Mouse (Mus musculus) ES-CJ7 (cell line): ENCODE data around the gene Rab44.
"Not testable (repeated sequence)": the region's sequence is repeated elsewhere in the genome, so short reads cannot be mapped to it uniquely, and the experiment has no call there.

Source experiments
- DNase-seq: peaks from one replicate; pipeline ENCODE4 v3.0.0; 2011; ENCODE audit warnings: low read depth, low spot score

Rab44 gene

GRCm38 (mm10) chr17:29113591-29114352 lies at the start of gene Rab44:
Rab44 (plus strand) TSS chr17:29114145.
- peak; percentile 79 for DNase-seq

GRCm38 (mm10) chr17:29065245-29065940 lies 48.6 kb upstream of the Rab44 start:
- peak; percentile 93 for DNase-seq

DNA sequence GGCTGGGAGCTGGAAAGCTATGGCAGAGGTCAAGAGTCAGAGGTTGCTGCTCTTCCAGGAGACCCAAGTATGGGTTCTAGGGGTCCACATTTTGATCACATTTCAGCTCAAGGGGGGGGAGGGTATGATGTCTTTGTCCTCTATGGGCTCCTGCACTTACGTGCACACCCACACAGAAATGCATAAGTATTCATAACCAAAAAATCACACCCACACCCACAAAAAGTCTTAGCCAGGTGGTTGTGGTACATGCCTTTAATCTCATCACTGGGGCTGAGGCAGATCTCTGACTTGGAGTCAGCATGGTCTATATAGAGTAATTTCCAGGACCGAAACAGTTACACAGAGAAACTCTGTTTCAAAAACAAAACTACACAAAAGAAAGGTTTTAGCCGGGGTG lies 48.0 kb upstream of the Rab44 start:
- no peak for DNase-seq

GRCm38 (mm10) chr17:29067416-29067815 lies 46.5 kb upstream of the Rab44 start:
- DNase-seq = not testable (repeated sequence)

GRCm38 (mm10) chr17:29067847-29068246 lies 46.1 kb upstream of the Rab44 start:
- no peak for DNase-seq

- DNase-seq = peak; percentile 77
Measured at GRCm38 (mm10) chr17:29069063-29069462, 44.9 kb upstream of the Rab44 start.

- no peak for DNase-seq
Measured at GRCm38 (mm10) chr17:29071820-29072219, 42.1 kb upstream of the Rab44 start.

DNA sequence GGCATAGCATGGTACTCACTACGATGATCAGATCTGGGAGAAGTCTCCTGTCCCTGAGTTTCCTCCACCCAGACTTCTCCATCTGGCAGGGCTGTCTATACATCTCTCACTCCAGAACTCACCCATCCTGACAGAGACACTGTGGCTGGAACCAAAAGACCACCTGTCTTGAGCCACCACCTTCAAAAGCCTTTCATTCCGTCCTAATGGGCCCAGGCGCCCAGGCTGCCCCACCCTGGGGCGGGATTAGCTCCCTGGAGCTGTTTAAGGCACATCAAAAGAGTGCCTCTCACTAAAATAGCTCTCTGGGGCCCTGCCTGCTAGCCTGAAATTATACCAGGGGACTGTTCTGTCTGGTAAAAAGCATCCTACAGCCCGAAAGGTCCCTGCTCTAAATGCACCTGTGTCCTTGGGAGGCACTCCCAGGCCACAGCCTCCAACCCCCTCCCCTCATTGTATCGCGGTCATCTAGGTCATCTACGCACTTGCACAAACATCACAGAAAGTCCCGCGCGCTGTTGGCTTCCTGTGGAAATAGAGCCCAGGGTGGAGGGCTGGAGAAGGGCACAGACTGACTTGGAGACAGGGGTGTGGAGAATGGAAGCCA lies 41.1 kb upstream of the Rab44 start:
- DNase-seq = peak; percentile 76

DNA sequence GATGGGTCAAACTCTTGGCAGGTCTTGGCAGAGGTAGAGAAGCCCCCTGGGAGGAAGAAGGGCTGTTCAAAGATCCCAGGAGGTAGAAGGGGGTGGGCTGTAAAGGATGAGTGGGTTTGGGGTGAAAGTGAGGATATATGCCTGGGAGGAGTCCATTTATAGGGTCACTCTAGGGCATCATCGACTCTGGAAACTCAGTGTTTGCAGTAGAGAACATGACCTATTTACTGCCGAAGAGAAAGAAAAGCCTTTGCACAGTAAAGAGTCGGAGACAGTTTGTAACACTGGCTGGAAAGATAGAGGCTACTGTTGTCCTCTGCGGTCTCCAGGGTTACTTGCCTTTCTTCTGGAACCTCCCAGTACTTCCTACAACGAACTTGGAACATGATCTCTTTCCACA lies 40.6 kb upstream of the Rab44 start:
- DNase-seq = no peak

DNA sequence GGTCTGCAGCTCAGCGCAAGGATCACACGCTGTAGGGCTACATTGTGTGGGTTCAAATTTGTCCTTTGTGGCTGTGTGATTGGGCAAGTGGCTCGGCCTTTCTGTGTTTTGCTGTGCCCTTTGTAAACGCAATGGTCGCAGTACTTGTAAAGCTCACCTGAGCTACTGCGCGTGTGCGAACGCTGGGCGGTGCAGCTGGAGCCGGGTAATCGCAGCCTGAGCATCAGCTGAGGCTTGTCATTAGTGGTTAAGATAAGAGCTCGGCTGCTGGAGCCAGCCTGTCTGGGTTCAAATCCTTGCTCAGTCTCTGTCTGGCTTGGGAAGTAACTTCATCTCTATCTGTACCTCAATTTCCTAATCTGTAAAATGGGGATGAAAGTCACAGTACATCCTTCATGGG lies 39.9 kb upstream of the Rab44 start:
- DNase-seq = peak; percentile 88

- DNase-seq = no peak
Measured at GRCm38 (mm10) chr17:29076235-29076634, 37.7 kb upstream of the Rab44 start.

- peak; percentile 80 for DNase-seq
Measured at GRCm38 (mm10) chr17:29077786-29078509, 36.0 kb upstream of the Rab44 start.

GRCm38 (mm10) chr17:29078519-29079383 lies 35.2 kb upstream of the Rab44 start:
- peak; percentile 90 for DNase-seq

- DNase-seq = peak; percentile 98
Measured at GRCm38 (mm10) chr17:29080758-29081617, 33.0 kb upstream of the Rab44 start.

DNA sequence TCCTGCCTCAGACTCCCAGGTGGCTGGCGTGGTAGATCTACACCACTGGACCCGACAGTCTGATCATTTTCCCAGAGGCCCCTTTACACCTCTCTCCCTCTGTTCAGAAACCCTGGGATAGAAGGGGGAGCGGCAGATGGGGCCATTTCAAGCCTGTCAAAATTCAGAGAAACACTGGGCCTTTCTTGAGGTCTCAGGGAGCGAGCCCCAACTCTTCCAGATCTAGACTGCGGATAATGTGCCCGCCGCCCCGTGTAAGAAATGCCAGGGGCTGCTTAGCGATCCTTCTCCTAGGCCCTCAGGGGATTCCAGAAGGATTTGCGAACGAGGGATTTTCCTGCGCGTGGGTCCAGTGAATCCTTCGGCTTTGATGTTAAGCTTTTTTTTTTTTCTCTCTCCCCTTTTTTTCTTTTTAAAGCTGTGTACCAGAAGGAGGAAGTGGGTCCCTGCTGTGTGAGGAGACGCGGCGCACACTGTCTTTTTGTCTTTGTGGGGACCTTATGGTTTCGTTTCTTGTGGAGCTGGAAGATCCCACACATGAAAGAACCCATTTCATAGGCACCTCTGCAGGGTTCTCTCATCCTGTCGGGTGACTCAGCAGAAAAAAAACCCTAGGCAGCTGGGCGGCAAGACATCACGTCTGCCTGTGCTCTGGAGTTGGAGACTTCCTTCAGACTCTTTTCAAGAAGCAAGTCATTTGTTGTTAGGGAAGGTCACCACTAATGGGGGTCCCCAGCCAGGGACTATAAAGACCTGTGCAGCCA lies 32.1 kb upstream of the Rab44 start:
- no peak for DNase-seq

GRCm38 (mm10) chr17:29083586-29083985 lies 30.4 kb upstream of the Rab44 start:
- DNase-seq = no peak

GRCm38 (mm10) chr17:29084656-29085055 lies 29.3 kb upstream of the Rab44 start:
- no peak for DNase-seq

GRCm38 (mm10) chr17:29085266-29085665 lies 28.7 kb upstream of the Rab44 start:
- DNase-seq = no peak

DNA sequence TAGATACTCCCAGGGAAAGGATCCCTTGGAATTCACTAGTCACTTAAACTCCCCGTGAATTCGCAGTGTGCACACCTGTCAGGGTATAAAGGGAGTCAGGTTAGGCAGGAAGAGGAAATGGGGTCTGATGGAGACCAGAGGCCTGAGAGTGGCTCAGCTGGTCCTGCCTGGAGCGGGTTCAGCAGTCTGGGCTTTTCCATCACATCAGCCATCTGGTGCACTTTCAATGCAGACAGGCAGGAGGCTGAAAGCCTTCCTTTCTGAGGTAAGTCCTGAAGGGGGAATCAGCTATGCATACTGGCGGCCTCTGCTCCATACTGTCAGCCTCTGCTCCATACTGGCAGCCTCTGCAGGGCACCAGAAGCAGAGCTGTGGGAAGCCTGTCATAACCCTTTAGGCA lies 27.0 kb upstream of the Rab44 start:
- no peak for DNase-seq
